Mouse (Mus musculus) megakaryocyte, adult 5-6 weeks (primary cell): ENCODE measurements around the gene Trrap. TPM values are rescaled to one million over a fixed set of nuclear protein-coding genes. Genes with fewer than 3 reads are reported as not detected.
"Not testable (repeated sequence)": the region's sequence is repeated elsewhere in the genome, so short reads cannot be mapped to it uniquely, and the experiment has no call there.

Experiments
- ATAC-seq: 2 replicates; pipeline ENCODE4 v1.8.0; 2016; ENCODE audit warnings: mild to moderate bottlenecking, inconsistent platforms; ENCODE audit not compliant: poor library complexity, severe bottlenecking
- total RNA-seq, 2 experiments: library from RNA; stranded (forward) in 1 of 2; stranded (reverse) in 1 of 2; fragments of 153-499, 151-499 nt in 1 of 2; fragments of 221-1000, 200-1000 nt in 1 of 2; gene quantifications; 2 replicates each; pipeline versions ENCODE4 v1.2.3 to v1.2.4; 2015 to 2017

Trrap gene
- total RNA-seq (2015) (52.9 and 55.2 TPM in 2 replicates), total RNA-seq (2017) (32.1 and 56.3 TPM in 2 replicates)

DNA sequence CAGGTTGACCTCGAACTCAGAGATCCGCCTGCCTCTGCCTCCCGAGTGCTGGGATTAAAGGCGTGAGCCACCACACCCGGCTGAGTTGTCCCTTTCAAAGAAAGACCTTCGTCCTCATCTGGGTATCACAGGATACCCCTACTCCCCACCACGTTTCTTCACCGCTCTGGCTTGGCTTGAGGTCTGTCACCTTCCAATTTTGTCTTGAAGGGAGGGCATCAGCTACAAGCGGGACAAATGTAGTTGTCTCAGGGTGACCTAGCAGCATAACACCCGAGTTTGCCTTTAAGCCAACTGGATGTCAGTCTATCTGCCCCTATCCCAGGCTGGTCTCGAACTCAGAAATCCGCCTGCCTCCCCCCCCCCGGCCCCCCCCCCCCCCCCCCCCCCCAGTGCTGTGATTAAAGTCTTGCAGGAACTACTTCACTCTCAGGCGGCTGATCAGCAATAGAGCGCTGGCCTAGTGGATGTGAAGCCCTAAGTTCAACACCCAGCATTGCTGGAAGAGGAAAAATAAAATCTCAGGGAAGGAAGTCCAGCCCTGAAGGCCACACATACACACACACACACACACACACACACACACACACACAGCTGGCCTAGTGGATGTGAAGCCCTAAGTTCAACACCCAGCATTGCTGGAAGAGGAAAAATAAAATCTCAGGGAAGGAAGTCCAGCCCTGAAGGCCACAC is at the start of gene Trrap:
Trrap (plus strand) TSS at position 627 of the 693 bp plus-strand sequence.
- not testable (repeated sequence) for ATAC-seq

DNA sequence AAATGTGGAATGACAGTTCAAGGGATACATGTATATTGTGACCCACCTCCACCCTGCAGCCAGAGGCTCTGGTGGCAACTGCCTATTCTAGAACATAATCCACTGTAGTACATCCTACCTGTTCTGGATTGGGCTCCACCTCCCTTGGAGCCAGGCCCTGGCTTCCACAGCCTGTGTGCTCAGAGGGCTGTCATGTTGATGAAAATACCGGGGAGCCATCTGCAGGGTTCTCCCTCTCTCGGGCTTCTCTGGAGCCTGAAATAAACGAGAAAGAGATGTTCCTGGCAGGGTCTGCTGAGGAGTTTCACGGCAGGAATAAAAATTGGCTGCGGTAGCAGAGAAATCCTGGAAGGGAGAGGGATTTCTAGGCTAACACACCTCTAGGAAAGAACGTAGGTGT is 47.8 kb upstream of the Trrap start:
- ATAC-seq: no peak

DNA sequence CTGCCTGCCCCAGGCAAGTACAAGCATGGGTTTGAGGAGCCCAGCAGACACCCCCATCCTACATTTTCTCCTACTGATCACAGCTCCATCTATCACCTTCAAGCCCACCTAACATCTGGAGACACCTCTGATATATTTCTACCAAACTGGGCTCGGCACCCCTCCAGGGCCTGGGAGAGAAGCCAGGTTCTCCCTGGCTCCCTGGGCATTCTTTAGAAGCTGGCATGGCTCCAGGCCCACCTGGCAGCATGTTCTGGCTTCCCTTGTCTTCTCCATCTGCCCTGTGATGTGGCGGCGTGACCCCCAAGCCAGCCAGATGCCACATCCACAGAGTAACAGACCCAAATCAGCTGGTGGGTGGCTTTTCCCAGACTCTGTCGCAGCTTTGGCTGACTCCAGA is 47.3 kb upstream of the Trrap start:
- ATAC-seq: no peak

DNA sequence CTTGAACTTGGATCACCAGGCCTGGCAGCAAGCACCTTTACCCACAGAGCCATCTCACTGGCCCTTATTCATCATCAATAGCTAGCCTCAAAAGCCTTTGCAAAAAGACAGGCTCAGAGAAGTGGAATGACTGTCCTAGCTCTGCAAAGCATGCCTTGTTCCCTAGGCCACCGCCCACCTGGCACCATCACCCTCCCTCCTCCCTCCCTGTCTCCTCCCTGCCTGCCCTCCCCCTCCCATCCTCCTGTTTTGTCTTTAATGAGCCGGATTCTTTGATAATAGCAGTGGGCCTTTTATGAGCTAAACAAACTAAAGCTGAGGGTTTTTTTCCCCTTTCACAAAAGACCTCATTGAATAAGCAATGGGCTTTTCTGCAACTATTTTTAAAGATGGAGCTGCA is 42.6 kb upstream of the Trrap start:
- ATAC-seq: no peak

DNA sequence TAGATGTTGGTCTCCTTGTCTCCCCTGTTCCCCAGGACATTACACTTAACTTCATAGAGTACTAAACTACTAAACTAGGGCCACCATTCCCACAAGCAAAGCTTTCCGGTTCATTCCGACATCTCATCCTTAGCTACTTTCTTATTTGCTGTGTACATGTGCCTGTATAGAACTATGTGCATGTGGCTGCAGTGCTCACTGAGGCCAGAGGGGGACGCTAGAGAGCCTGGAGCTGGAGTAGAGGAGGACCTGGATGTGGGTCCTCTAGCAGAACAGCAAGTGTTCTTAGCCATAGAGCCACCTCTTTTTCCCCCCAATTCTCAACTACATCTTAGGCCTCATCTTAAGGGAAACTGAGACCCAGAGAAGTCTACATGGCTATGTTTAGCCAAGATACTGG is 42.0 kb upstream of the Trrap start:
- no peak for ATAC-seq

DNA sequence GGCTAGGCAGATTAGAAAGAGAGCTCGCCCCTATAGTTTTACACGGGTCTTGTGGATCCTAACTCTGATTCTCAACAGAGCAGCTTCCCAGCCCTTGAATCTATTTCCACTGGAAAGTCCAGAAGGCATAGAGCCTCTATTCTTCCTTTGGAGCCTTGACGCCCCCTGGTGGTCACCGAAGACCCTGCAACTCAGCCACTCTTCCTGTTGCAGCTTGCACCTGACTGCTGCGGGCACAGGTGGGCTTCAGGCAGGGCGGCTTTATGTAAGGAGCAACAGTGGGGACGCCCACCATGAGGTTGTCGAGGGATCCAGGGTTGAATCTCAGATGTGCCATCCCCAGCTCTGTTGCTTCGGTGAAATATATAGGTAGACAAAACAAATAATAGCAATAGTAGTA is 40.4 kb upstream of the Trrap start:
- ATAC-seq: peak; percentile 38; the same call in 1 of the 2 replicates

DNA sequence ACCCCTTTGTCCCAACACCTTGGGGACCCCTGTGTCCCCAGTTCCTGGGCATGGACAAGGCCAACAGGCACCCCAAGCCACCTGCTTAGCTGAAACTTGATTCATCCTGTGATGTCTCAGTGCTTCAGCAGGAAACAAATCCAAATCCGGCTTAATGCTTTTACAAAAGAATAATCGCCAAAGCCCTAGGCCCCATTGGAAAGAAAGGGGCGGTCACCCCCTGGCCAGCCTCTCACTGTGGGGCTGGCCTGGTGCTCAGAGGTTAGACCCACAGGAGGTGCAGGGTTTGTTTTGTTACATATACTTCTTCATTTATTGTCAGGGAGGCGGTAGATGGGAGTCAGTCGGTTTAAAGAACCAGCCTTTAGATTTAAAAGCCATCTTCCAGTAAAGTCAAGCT is 39.3 kb upstream of the Trrap start:
- no peak for ATAC-seq

DNA sequence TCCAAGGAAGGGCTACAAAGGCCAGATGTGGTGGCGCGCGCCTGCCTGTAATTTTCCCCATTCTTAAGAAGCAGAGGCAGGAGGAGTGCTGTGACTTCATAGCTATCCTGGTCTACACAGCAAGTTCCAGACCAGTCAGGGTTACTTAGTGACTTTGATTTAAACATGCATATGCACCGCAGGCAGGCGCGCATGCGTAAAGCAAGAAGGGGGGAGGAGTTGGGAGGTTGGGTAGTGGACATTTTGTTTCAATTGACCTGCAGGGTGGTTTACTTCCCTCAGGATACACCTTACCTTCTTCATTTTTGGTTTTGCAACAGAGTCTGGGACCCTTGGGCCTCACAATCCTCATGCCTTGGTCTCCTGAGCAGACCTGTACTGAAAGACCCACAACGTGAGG is 38.3 kb upstream of the Trrap start:
- no peak for ATAC-seq

DNA sequence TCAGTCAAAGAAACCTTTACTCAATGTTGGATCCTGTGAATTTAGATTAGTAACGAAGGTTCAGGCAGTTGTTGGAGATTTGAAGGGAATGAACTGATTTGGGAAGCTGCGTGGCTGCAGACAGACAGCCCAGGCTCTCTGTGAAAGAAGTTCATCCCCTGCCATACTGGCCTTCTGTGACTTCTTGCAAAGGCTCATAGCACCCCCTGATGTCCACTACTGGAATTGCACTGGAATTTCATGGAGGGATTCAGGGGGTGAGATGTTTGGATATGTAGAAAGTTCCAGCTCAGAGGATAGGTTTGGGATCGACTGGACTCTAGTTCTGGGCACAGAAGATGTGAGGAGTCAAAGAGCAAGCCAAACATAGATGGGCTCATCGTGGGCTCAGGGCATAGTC is 33.6 kb upstream of the Trrap start:
- ATAC-seq: peak; percentile 51; the same call in 1 of the 2 replicates

DNA sequence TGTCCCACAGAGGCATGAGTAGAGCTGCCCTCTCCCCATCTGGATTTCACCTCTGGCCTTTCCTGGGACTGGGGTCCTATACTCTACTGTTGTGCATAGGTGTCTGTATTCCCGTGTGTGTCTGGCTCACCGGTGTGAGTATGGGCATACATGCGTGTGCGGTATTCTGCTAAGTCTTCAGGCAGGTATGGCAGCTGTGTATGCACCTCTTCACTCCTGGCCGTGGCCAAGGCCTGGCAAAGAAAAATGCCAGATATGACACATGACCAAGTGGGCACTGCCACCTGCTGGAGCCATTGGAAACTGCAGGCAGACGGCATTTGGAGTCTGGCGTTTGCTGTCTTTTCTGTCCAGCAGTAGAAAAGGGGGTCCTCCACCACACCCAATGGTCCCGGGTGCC is 32.6 kb upstream of the Trrap start:
- ATAC-seq: peak; percentile 73

DNA sequence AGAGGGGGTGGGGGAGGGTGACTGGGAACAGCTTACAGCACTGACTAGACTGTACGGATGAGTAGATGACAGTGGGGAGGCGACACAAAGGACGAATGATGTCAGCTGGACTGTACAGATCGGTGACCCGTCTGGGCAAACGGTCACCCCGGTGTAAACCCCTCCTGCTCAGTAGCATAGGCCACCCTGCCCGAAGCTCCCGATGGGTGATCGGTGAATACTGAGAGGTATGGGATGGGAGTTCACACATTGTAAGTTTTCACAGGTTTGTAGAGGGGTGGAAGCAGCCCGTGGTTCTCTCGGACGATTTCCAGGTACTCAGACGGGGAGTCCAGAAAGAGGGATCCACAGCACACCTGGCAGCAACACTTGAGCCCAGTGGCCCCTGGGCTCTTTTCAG is 30.4 kb upstream of the Trrap start:
- ATAC-seq: no peak

DNA sequence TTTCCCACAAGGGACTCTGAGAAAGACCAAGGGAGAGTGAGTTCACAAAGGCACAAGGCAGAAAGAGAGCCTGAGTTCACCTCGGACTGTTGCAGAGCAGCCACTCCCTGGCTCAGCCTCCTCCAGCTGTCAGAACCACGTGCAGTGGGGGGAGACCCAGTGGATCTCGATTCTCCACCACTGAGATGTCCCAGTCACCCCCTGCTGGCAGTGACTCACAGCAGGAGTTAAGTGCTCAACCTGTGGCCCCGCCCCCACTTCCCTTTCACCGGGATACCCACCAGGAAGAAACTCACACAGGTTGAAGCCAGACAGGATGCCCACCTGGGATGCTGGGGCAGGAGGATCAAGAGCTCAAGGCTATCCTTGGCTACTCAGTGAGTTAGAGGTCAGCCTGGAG is 15.1 kb upstream of the Trrap start:
- no peak for ATAC-seq

DNA sequence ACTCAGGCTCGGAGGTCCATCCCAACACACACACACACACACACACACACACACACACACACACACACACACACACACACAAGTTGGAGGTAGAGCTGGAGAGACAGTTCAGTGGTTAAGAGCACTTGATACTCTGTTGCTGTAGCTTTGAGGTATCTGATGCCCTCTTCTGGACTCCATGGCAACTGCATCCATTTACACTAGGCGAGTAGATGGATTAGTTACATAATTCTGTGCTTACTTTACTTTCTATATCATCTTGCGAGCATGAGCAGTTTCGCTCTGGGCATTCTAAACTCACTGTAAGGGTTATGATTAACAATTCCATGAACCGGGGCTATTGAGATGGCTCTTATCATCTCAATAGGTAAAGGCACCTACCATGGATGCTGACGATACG is 14.5 kb upstream of the Trrap start:
- ATAC-seq: peak; percentile 83

DNA sequence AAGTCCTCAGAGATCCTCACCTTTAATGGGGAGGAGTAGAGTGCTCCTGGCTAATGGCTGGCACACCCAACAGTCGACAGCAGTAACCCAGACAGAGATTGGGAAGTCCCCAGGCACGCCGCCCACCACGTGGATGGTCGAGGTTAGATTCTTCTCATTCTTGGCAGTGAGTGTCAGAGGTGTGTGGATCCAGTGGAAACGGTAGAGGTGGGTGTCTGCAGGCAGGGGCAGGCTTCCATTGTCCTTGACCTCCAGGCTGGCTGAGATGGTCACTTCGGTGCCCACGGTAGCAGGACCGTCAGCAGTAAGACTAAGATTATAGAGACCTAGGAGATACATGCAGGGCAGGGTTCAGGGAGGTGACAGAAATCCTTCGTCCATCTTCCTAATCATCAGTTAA is 12.3 kb upstream of the Trrap start:
- no peak for ATAC-seq

DNA sequence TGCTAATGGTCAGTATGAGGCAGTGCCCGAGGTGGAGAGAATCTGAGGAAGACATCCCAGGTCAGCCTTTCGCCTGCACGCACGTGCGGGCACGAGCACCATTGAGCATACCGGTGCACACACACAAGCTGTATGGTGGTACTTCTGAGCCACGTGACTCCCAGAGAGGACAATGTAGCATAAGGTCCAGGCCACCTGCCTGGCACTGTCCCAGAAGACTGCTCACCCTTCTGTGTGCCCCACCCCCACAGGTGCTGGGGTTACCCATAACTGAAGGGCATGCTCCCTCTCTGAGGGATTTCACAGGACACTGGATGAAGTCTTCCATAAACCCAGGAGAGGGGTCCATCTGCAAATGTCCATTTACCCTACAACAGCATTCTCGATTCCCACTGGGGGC is 10.1 kb upstream of the Trrap start:
- ATAC-seq: no peak

DNA sequence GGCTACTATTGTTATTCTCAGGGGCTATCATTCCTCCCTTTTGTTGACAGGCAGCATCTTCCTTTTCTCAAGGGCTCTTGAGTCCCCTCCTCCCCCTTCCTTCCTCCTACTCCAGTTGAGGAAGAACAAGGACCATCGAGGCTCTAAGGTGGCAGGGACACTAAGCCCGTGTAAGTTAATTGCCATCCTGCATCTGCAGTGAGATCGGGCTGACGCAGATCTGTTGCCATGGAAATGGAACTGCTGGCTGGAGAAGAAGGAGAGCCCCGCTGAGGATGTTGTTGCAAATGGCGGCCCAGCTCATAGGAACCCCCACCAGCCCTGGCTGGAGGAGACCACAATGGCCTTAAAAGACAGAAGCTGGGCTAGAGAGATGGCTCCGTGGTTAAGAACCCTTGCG is 9.1 kb upstream of the Trrap start:
- no peak for ATAC-seq

DNA sequence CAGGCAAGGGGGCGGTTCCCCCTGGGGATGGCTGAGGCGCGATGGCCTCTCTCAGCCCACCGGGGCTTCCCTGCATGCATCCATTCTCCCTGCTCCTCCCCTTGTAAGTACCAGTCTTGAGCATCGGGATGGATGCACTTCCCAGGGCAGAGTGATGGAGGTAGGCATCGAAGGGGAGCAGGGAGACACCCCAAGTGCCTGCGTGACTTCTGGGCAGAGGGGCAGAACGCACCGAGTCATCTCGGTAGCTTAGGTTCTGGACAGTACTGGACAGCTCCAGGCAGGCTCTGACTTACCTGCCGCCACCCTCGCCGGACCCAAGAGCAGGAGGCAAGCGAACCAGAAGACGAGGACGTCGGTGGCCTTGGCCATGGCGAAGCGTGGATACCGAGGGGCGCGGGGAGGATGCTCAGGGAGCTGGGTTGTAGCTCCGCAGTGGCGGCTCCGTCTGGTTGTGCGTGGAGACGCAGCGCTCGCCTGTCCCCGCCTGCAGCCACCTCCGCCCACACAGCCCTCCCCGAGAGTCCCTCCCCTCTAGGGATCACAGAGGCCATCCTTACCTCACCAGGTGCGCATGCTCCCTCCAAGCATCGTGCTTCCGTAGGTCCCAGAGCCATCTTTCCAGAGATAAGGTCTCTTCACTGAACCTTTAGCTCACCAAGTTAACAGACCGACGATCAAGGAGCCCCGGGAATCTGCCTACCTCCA is 6.2 kb upstream of the Trrap start, which contains the start of gene Tmem130:
Tmem130 (minus strand) TSS at position 658 of the 708 bp plus-strand sequence.
- no peak for ATAC-seq

DNA sequence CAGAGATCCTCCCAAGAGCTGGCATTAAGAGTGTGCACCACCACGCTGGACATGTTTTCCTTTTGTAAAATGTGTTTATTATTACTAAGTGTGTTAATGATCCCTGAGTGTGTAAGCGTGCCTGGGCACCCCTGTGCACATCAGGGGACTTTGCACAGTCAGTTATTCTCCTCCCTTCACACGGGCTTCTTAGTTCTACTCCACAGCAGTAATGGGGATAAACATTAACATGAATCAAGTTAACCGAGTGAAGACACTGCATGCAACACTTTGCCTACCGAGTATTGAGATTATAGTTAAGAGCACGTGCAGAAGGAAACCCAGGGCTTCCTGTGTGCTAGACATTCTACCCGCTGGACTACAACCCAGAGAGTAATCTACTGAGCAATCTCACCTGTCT is 1.5 kb upstream of the Trrap start:
- no peak for ATAC-seq

DNA sequence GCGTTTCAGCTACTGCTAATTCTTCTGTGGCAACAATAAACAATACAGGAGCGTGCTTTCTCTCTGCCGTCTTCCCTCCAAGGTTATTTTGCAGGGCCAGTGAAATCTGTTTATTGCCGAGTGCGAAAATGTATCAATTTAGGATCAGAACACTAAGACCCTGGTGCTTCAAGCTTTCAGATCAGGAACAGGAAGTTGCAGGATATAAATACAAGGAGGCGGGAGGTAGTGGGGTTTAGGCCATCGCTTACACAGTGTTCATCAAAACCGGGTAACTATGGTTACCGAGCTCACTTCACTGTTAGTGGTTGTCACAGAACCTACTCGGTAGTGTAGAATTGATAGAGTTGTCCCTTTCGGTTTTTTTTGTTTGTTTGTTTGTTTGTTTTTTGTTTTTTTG is 886 bp upstream of the Trrap start:
- no peak for ATAC-seq

DNA sequence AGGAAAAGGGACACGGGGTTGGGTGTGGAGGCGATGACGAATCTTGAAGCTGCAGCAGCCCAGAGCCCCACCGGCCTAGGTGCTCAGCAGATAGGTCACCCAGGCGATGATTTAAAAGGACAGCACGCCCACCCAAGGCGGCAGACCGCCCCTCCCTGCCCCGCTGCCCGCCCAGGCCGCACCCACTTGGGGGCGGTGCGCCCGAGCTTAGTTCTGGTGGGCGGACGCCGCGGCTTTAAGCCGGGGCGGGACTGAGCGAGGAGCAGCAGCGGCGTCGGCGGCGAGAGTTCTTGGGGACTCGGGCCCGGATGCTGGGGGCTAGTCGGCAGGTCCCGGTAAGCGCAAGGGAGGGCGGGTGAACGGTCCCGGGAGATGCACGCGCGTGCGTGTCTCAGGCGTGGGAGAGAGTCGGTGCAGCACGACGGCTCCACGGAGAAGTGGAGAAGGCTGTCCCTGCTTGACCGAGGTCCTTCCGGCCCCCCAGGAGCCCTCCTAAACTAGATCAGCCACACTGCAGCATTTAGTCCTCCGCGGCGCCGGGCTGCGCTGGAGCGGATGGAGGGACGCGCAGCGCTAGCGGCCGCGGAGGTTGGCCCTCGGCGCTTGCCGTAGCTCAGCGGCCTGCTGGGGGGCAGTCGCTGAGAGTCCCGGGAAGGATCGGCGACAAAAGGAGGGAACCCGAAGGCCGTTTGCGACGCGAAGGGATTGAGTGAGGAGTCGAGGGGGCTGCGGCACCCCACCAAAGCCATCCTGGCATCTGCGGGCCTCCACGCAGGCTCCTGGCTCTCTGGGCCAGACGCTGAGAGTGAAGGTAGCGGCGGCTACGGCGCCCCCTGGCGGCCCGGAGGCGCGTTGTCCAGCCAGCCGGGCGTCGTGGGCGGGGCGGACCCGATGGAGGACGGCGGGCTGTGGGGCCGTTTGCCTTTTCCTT is 644 bp downstream of the Trrap start:
- peak; percentile 84 for ATAC-seq

DNA sequence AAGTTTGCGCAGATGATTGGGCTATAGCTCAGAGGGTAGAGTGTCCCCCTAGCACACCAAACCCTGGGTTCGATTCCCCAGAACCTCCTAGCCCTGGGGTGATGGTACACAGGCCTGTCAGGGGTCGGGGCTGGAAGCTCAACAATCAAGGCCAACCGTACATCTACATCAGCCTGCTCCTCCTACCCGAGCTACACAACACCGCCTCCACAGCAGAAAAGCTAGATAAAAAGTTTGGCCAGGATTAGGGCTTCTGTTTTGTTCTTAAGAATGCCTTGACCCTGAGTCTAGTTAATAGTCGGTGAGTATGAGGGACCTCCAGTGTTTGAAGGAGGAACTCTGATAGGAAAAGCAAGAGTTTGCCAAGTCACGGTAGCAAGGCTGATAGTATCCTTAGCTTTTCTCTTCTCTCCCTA is 1.5 kb downstream of the Trrap start:
- ATAC-seq: no peak
